Mouse (Mus musculus) adrenal gland, adult 8-10 months (tissue): Measurements from ENCODE around the gene Hipk1. TPM values are rescaled to one million over a fixed set of nuclear protein-coding genes. Genes with fewer than 3 reads are reported as not detected.

Experiments used
- DNase-seq: peaks from one replicate; pipeline ENCODE4 v3.0.0; 2022
- total RNA-seq, 4 experiments: library from RNA; stranded (reverse); gene quantifications; 2 replicates each; pipeline ENCODE4 v1.2.4; 2022

The Hipk1 gene
- total RNA-seq, 4 experiments from 2014 or later, result 103 to 160 (median 130) TPM

DNA sequence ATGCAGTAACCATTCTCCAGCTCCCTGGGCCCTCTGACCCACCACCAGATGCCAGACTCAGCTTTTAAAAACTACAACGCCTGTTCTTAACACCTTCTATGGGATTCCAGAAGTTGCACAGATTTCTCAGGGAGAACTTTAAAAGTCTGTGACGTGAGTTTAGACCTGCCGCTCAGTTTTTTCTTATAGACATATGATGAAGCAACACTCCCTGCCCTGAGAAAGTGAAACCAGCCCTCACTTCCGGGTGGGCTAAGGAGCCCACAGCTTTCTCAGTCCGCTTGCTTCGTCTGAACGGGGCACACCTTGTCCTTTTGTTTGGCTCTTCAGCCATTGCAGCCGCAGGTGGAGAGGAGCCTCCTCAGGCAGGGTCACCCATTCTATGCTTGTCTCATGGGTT, 76.4 kb downstream of the Hipk1 start:
- DNase-seq, result no peak

DNA sequence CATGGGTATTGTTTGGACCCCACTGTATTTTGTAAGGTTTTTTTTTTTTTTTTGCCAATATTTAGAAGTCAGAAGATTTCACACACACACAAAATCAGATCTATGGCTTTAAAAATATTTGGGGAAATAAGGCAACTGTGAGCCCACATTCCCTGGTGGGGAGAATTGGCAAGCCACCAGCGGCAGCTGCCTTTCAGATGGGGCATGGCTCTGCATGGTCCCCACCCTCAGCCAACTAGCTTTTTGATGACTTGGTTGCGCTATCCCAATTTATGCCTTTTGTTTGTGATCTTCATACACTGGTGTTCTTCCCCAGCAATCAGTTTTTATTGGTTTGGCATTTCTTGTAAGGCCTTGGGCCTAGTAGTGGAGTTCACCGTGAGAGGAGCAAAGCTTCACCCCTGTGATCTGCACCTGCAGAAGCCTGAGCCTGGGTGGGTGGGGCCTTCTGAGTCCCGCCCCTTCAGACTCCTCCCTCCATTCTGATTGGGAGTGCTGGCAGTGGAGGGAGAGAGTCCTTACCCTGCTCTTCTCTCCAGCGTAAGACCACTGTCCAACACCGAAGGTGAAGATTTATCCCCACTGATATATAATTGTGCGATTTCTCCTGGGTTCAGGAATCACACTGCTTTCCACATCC, 77.0 kb downstream of the Hipk1 start:
- no peak for DNase-seq

DNA sequence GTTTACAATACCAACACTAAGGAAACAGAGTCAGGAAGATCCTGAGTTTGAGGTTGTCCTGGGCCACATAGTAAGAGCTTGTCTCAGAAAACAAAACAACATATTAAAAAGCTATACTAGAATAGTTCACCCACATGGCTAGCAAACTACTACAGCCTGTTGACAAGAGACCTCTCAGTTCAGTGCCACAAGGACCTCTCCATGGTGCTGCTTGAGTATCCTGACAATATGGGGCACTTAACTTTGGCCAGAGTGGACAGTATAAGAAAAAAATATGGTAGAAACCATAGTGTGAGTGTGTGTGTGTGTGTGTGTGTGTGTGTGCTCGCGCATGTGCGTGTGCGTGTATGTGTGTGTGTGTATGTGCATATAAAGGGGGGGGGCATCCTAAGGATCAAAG, 79.2 kb downstream of the Hipk1 start:
- no peak for DNase-seq

DNA sequence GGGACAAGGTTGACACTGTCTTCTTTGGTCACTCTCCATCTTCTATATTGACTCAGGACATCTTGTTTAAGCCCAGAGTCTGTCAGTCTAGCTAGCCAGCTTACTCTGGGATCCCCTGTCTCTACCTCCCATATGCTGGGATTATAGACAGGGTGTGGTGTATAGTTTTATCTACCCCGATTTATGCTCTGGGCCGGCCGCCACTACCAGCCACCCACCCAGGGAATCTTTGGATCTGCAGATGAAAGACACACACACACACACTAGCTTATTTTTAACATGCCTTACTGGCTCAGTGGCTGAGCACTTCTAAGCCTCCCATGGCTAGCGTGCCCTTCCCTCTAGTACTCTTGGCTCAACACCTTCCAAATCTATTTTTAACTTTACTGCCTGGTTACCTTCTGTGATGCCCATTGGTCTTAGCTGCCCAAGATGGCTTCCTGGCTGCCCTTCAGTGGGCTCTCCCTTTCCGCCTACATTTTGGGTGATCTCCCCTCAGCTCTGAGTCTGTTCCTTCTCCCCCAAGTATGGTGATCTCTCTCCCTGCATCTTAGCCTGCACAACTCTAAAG, 81.8 kb downstream of the Hipk1 start:
- no peak for DNase-seq

DNA sequence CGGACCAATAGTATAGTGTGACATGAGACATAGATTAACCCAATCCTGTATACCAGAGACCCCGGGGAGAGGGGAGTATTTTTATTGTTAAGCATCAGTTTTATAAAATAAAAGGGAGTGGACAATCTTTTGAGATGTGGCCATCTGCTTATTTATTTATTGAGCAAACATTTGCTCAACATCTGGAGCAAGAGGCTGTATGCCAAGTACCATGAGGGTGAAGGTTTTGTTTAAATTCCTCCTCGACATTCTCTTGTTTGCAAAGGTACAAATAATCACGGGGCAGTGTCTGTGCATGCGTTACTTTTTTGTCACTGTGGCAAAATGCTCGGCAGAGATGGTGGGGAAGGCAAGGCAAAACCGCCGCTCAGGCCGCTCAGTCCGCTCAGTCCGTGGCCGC, 85.9 kb downstream of the Hipk1 start:
- no peak for DNase-seq

DNA sequence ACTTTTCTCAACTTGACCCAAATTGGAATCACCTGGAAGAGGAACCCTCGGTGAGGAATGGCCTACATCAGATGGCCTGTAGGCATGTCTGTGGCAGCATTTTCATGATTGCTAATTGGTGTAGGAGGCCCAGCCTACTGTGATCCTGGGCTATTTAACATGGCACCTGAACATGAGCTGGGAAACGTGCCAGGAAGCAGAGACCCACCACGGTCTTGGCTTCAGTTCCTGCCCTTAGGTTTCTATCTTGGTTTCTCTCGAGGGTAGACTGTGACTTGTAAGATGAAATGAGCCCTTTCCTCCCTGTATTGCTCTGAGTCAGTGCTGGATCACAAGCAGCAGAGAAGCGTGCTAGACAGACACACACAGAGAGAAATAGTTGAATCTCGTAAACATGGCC, 86.7 kb downstream of the Hipk1 start:
- no peak for DNase-seq

DNA sequence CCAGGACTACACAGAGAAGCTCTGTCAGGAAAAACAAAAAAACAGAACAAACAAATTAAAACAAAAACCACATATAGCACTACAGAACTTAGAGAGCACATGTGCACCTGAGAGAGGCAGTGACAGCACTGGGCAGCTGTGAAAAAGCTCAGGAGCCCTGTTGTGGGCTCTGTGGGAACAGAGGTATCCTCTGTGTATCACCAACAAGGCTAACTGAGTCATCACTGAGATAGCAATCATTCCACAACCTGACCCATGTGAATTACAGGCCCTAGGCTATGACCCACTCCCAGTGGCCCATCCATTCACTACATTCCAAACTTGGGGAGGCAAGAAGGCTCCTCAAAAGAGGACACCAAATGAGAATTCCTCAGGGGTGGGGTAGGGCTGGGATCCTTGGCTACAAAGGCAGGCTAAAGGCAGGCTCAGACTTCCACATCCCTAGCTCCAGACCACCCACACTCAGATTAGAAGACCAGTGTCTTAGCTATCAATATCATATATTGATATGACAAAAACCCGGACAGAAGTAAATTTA, 94.9 kb downstream of the Hipk1 start:
- no peak for DNase-seq

DNA sequence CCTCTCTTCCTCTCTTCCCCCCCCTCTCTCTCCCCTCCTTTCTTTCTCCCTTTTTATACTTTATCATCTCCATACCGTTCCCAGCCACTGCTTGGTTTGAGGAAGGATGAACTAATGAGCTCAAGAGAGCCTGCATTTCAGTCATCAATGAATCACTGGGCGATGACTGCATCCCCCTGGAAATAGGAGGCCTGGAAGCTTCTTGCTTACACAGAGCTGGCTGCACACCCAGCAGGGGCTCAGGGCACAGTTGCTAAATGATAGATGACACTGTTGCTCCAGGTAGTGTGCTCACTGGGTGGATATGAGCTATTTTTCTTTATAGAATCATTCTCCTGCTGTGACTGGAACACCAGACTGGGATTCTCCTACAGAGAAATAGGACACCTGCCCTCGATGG, 95.8 kb downstream of the Hipk1 start:
- DNase-seq, result no peak

DNA sequence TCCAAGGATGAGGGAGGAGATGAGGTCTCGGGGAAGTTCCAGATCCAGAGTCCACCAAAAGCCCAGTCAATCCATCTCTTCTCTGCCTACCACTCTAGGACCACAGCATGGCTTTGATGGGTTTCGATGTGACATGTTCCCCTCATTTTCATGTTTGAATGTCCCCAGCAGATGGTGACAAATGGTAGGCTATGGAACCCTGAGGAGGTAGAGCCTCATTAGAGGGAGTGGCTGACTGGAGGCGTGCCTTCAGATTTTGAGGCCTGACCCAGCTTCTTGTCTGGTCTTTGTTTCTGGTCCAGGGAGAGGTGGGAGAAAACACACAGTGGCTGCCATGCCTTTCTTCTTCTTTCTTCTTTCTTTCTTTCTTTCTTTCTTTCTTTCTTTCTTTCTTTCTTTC, 100.9 kb downstream of the Hipk1 start:
- DNase-seq, result no peak

Other genes starting within 250 kb of the Hipk1 start
- gene Syt6, start 216.3 kb downstream of the Hipk1 start, total RNA-seq, result not detected
- gene Atg4a-ps, start 145.5 kb downstream of the Hipk1 start, total RNA-seq, result 1 to 10 TPM in 2 of 4 experiments, under 1 TPM in 2; 0.18 to 3.2 (median 1.4) TPM
- 10 to 100 TPM; 14.4 to 25.6 (median 20.0) TPM for gene Olfml3, start 53.6 kb downstream of the Hipk1 start, total RNA-seq
- gene Gm10964, start 52.2 kb downstream of the Hipk1 start, total RNA-seq, result not detected
- 10 to 100 TPM; 11.2 to 14.7 (median 14.1) TPM for gene Dclre1b, start 17.9 kb upstream of the Hipk1 start, total RNA-seq
- 10 to 100 TPM; 18.0 to 21.1 (median 20.2) TPM for gene Ap4b1, start 18.0 kb upstream of the Hipk1 start, total RNA-seq
- gene Gm43064, start 18.0 kb upstream of the Hipk1 start, total RNA-seq, result not detected
- gene Bcl2l15, start 41.0 kb upstream of the Hipk1 start, total RNA-seq, result under 1 TPM in 3 of 4 experiments, not detected in 1; 0.24 to 0.49 (median 0.38) TPM
- gene Ptpn22, start 68.2 kb upstream of the Hipk1 start, total RNA-seq, result 1 to 10 TPM; 1.6 to 2.7 (median 2.3) TPM
- 10 to 100 TPM; 18.8 to 23.4 (median 21.5) TPM for gene Rsbn1, start 122.6 kb upstream of the Hipk1 start, total RNA-seq
- gene Phtf1, start 176.5 kb upstream of the Hipk1 start, total RNA-seq, result 10 to 100 TPM; 17.9 to 26.8 (median 22.1) TPM